Mouse (Mus musculus): ENCODE results near the gene Mnx1.

- TF ChIP-seq ZKSCAN1 (IDR thresholded peaks at IDR 0.05; ENCODE audit: borderline replicate concordance, low read depth, low read length), result no peak
- no peak for TF ChIP-seq POLR2A (IDR thresholded peaks at IDR 0.05; ENCODE audit: low read depth, low read length)
- TF ChIP-seq UBTF (IDR thresholded peaks at IDR 0.05; ENCODE audit: low read depth, low read length), result no peak
- no peak for TF ChIP-seq CTCF (conservative IDR thresholded peaks at IDR 0.05 in 1 of 2, IDR thresholded peaks at IDR 0.05 in 1 of 2; ENCODE audit: low read depth in 2 of 2, low read length in 2 of 2)
- no peak for TF ChIP-seq RCOR1 (conservative IDR thresholded peaks at IDR 0.05; ENCODE audit: low read depth, low read length)
- no peak for TF ChIP-seq USF2 (conservative IDR thresholded peaks at IDR 0.05; ENCODE audit: low read depth, low read length)
- TF ChIP-seq ELF1 (IDR thresholded peaks at IDR 0.05; ENCODE audit: low read depth, low read length), result no peak
- TF ChIP-seq MYC (IDR thresholded peaks at IDR 0.05; ENCODE audit: low read depth, low read length), result no peak
These were observed 15.2 kb downstream of the Mnx1 start for GRCm38 (mm10) chr5:29462943-29463686.

All from CH12.LX (cell line).